Mouse (Mus musculus) stomach, embryonic 16.5 days (tissue): ENCODE measurements around the gene Tm2d1. TPM values are rescaled to one million over a fixed set of nuclear protein-coding genes. Genes with fewer than 3 reads are reported as not detected.
A peak's percentile ranks its signal among the peaks of the same experiment; 100 is the strongest.

Source experiments
- ATAC-seq: fragments of 200-750 bp; cut with Nextera tagmentation; 2 replicates; pipeline ENCODE4 v1.8.0; 2017; ENCODE audit warnings: moderate number of reproducible peaks, moderate TSS enrichment; ENCODE audit not compliant: insufficient read depth, low FRiP score
- H3K27ac ChIP-seq: fragments of 300-500 bp; sonication (generic); 2 replicates; pipeline ENCODE4 v1.5.1; 2014; ENCODE audit warnings: low read length
- H3K27me3 ChIP-seq: fragments of 300-500 bp; sonication (generic); 2 replicates; pipeline ENCODE4 v1.6.1; 2014; ENCODE audit warnings: low read length, control low read depth, mixed read lengths; ENCODE audit not compliant: control insufficient read depth, insufficient read depth
- H3K36me3 ChIP-seq: fragments of 300-500 bp; sonication (generic); 2 replicates; pipeline ENCODE4 v1.6.1; 2014; ENCODE audit warnings: low read length; ENCODE audit not compliant: control insufficient read depth, insufficient read depth
- H3K4me1 ChIP-seq: fragments of 300-500 bp; sonication (generic); 2 replicates; pipeline ENCODE4 v1.6.1; 2014; ENCODE audit warnings: low read length, control low read depth, mixed read lengths; ENCODE audit not compliant: control insufficient read depth, insufficient read depth
- H3K4me2 ChIP-seq: fragments of 300-500 bp; sonication (generic); 2 replicates; pipeline ENCODE4 v1.6.1; 2014; ENCODE audit warnings: low read depth, low read length, mixed read lengths
- H3K4me3 ChIP-seq: fragments of 300-500 bp; sonication (generic); replicated peaks from 2 replicates; pipeline ENCODE4 v1.5.1; 2014; ENCODE audit warnings: mild to moderate bottlenecking, low read length
- H3K9ac ChIP-seq: fragments of 300-500 bp; sonication (generic); 2 replicates; pipeline ENCODE4 v1.6.1; 2014; ENCODE audit warnings: low read length
- H3K9me3 ChIP-seq: fragments of 300-500 bp; sonication (generic); replicated peaks from 2 replicates; pipeline ENCODE4 v1.6.1; 2016; ENCODE audit warnings: low read length, control low read depth; ENCODE audit not compliant: control insufficient read depth
- WGBS: fragments of 180-500 bp; shearing (Covaris S2); extraction: QIAGEN DNeasy Blood & Tissue Kit; methylation state at CpG from one replicate; pipeline ENCODE4 v1.1.7; 2014; 5-methylcytosine and 5-hydroxymethylcytosine counted together
- polyA plus RNA-seq: library from polyadenylated mRNA; unstranded; fragments of >200 nt; fragmentation: Nextera tagmentation; extraction: Ambion mirVana; gene quantifications from 2 replicates; pipeline ENCODE4 v1.2.1, GENCODE M21; 2015

The Tm2d1 gene
- polyA plus RNA-seq, 1 experiment from 2014 or later = 90.3 TPM

GRCm38 (mm10) chr4:98395690-98396437 lies 12.8 kb upstream of the Tm2d1 start, which contains the start of gene Patj:
Patj (plus strand) TSS chr4:98395785.
- no peaks in the 10 kb centered on the region for H3K27me3 ChIP-seq
- H3K27ac ChIP-seq = peak within 1 kb of the TSS; percentile 93
- peaks cover 7% of the 10 kb centered on the region; the same call in 1 of the 2 replicates for H3K4me1 ChIP-seq
- peak within 1 kb of the TSS; percentile 89 for H3K4me2 ChIP-seq
- H3K9me3 ChIP-seq = no peaks in the 10 kb centered on the region
- H3K9ac ChIP-seq = peak within 1 kb of the TSS; percentile 99
- H3K4me3 ChIP-seq = peak within 1 kb of the TSS; percentile 81
- under 1% methylated on average over 72 of the region's 73 CpGs for WGBS
- H3K36me3 ChIP-seq = no peaks in the 10 kb centered on the region
- peak; percentile 89 for ATAC-seq

GRCm38 (mm10) chr4:98395346-98395689 lies 12.2 kb upstream of the Tm2d1 start:
- Histone ChIP-seq H3K36me3 (no peaks in the 10 kb centered on the region), H3K9ac (peak overlapping the region; percentile 99), H3K27me3 (no peaks in the 10 kb centered on the region), H3K4me2 (peak overlapping the region; percentile 89), H3K4me3 (peak overlapping the region; percentile 81), H3K27ac (peak overlapping the region; percentile 93), H3K4me1 (0 out of 2 replicates have a peak, but pooled peaks cover 4% of the 10 kb centered on the region), H3K9me3 (no peaks in the 10 kb centered on the region)
- WGBS = 4% methylated on average over 7 of the region's 7 CpGs
- ATAC-seq = no peak

GRCm38 (mm10) chr4:98385036-98385435 lies 1.9 kb upstream of the Tm2d1 start:
- no peak for ATAC-seq
- Histone ChIP-seq H3K27ac (no peak overlapping the region), H3K27me3 (no peaks in the 10 kb centered on the region), H3K36me3 (no peaks in the 10 kb centered on the region), H3K4me2 (no peak overlapping the region), H3K4me1 (peaks cover 12% of the 10 kb centered on the region; the same call in 1 of the 2 replicates), H3K4me3 (no peak overlapping the region), H3K9ac (no peak overlapping the region), H3K9me3 (no peaks in the 10 kb centered on the region)
- 47% methylated on average over 5 of the region's 5 CpGs for WGBS

- no peak overlapping the region for H3K4me2 ChIP-seq
- H3K27ac ChIP-seq = no peak overlapping the region
- no peaks in the 10 kb centered on the region for H3K9me3 ChIP-seq
- H3K9ac ChIP-seq = no peak overlapping the region
- no peaks in the 10 kb centered on the region for H3K27me3 ChIP-seq
- ATAC-seq = peak; percentile 62; the same call in 1 of the 2 replicates
- H3K36me3 ChIP-seq = no peaks in the 10 kb centered on the region
- peaks cover 6% of the 10 kb centered on the region; the same call in 1 of the 2 replicates for H3K4me1 ChIP-seq
- no peak overlapping the region for H3K4me3 ChIP-seq
- 92% methylated on average over 2 of the region's 2 CpGs for WGBS
These were observed 6.2 kb downstream of the Tm2d1 start for GRCm38 (mm10) chr4:98376943-98377342.

- H3K27ac ChIP-seq = no peak overlapping the region
- no peaks in the 10 kb centered on the region for H3K4me1 ChIP-seq
- H3K27me3 ChIP-seq = no peaks in the 10 kb centered on the region
- ATAC-seq = peak; percentile 78; the same call in 1 of the 2 replicates
- WGBS = 47% methylated on average over 4 of the region's 4 CpGs
- 0 out of 2 replicates have a peak, but pooled peaks cover 2% of the 10 kb centered on the region for H3K36me3 ChIP-seq
- H3K4me2 ChIP-seq = no peak overlapping the region
- H3K4me3 ChIP-seq = no peak overlapping the region
- no peaks in the 10 kb centered on the region for H3K9me3 ChIP-seq
- no peak overlapping the region for H3K9ac ChIP-seq
These were observed 7.7 kb downstream of the Tm2d1 start for GRCm38 (mm10) chr4:98375401-98375800.

- 87% methylated on average over 9 of the region's 9 CpGs for WGBS
- H3K9ac ChIP-seq = no peak overlapping the region
- peaks cover 6% of the 10 kb centered on the region for H3K36me3 ChIP-seq
- ATAC-seq = no peak
- H3K4me1 ChIP-seq = no peaks in the 10 kb centered on the region
- H3K27me3 ChIP-seq = no peaks in the 10 kb centered on the region
- no peak overlapping the region for H3K4me3 ChIP-seq
- no peak overlapping the region for H3K27ac ChIP-seq
- H3K9me3 ChIP-seq = no peaks in the 10 kb centered on the region
- H3K4me2 ChIP-seq = no peak overlapping the region
These were observed 24.9 kb downstream of the Tm2d1 start for GRCm38 (mm10) chr4:98358034-98358809.

GRCm38 (mm10) chr4:98348580-98348979 lies 34.5 kb downstream of the Tm2d1 start:
- no peaks in the 10 kb centered on the region for H3K27me3 ChIP-seq
- peak; percentile 33; the same call in 1 of the 2 replicates for ATAC-seq
- H3K4me2 ChIP-seq = no peak overlapping the region
- no peak overlapping the region for H3K9ac ChIP-seq
- no peaks in the 10 kb centered on the region; the same call in 1 of the 2 replicates for H3K9me3 ChIP-seq
- no peak overlapping the region for H3K4me3 ChIP-seq
- 52% methylated on average over 5 of the region's 5 CpGs for WGBS
- H3K36me3 ChIP-seq = no peaks in the 10 kb centered on the region
- H3K27ac ChIP-seq = no peak overlapping the region
- H3K4me1 ChIP-seq = no peaks in the 10 kb centered on the region

GRCm38 (mm10) chr4:98345783-98346182 lies 37.3 kb downstream of the Tm2d1 start:
- Histone ChIP-seq H3K27me3 (no peaks in the 10 kb centered on the region), H3K27ac (no peak overlapping the region), H3K9ac (no peak overlapping the region), H3K4me2 (no peak overlapping the region), H3K4me3 (no peak overlapping the region), H3K4me1 (no peaks in the 10 kb centered on the region), H3K9me3 (no peaks in the 10 kb centered on the region; the same call in 1 of the 2 replicates), H3K36me3 (no peaks in the 10 kb centered on the region)
- no peak for ATAC-seq
- WGBS = 91% methylated on average over 10 of the region's 10 CpGs
